Mouse (Mus musculus): ENCODE results near the gene Dek. TPM values are rescaled to one million over a fixed set of nuclear protein-coding genes. Genes with fewer than 3 reads are reported as not detected.

Dek gene
- polyA plus RNA-seq (2015; fragmentation: Nextera tagmentation; extraction: Ambion mirVana) = 345 and 372 TPM in 2 replicates

GRCm38 (mm10) chr13:47105711-47106579 is at the start of gene Dek:
Dek (minus strand) TSS chr13:47106201.
- H3K27ac ChIP-seq = peak within 1 kb of the TSS; percentile 100
- no peaks in the 10 kb centered on the region for H3K9me3 ChIP-seq
- peak within 1 kb of the TSS; percentile 68 for H3K4me2 ChIP-seq (replicated peaks)
- H3K36me3 ChIP-seq = peaks cover 5% of the 10 kb centered on the region
- peak within 1 kb of the TSS; percentile 98 for H3K9ac ChIP-seq
- H3K4me1 ChIP-seq = peaks cover 23% of the 10 kb centered on the region
- no peaks in the 10 kb centered on the region for H3K27me3 ChIP-seq
- H3K4me3 ChIP-seq = peak within 1 kb of the TSS; percentile 93
- under 1% methylated on average over 120 of the region's 129 CpGs for WGBS
- peak; percentile 93 for ATAC-seq (ENCODE audit: low FRiP score, low read depth)

- 74% methylated on average over 4 of the region's 4 CpGs for WGBS
Observed at GRCm38 (mm10) chr13:47154866-47155265, 48.9 kb upstream of the Dek start.

GRCm38 (mm10) chr13:47153206-47153605 is 47.2 kb upstream of the Dek start:
- Histone ChIP-seq H3K27me3 (no peaks in the 10 kb centered on the region), H3K4me2 (replicated peaks) (no peak overlapping the region), H3K27ac (no peak overlapping the region), H3K4me1 (peaks cover 22% of the 10 kb centered on the region; the same call in 1 of the 2 replicates), H3K9ac (no peak overlapping the region), H3K4me3 (no peak overlapping the region), H3K36me3 (no peaks in the 10 kb centered on the region), H3K9me3 (no peaks in the 10 kb centered on the region)
- WGBS = 31% methylated on average over 5 of the region's 5 CpGs
- no peak for ATAC-seq (ENCODE audit: low FRiP score, low read depth)

More at GRCm38 (mm10) chr13:47154866-47155265, 48.9 kb upstream of the Dek start:
- H3K9me3 ChIP-seq = no peaks in the 10 kb centered on the region
- ATAC-seq (ENCODE audit: low FRiP score, low read depth) = no peak
- H3K4me2 ChIP-seq (replicated peaks) = no peak overlapping the region
- H3K9ac ChIP-seq = no peak overlapping the region
- H3K27ac ChIP-seq = 0 out of 2 replicates have a peak overlapping the region, but pooled peaks have one; percentile 34
- no peak overlapping the region for H3K4me3 ChIP-seq
- no peaks in the 10 kb centered on the region for H3K27me3 ChIP-seq
- H3K4me1 ChIP-seq = peaks cover 18% of the 10 kb centered on the region; the same call in 1 of the 2 replicates
- no peaks in the 10 kb centered on the region for H3K36me3 ChIP-seq

GRCm38 (mm10) chr13:47152390-47152789 is 46.4 kb upstream of the Dek start:
- no peaks in the 10 kb centered on the region for H3K27me3 ChIP-seq
- H3K4me2 ChIP-seq (replicated peaks) = no peak overlapping the region
- H3K4me3 ChIP-seq = no peak overlapping the region
- no peaks in the 10 kb centered on the region for H3K9me3 ChIP-seq
- no peak overlapping the region for H3K9ac ChIP-seq
- WGBS = 33% methylated on average over 7 of the region's 7 CpGs
- H3K36me3 ChIP-seq = no peaks in the 10 kb centered on the region
- ATAC-seq (ENCODE audit: low FRiP score, low read depth) = no peak
- peaks cover 24% of the 10 kb centered on the region; the same call in 1 of the 2 replicates for H3K4me1 ChIP-seq
- no peak overlapping the region for H3K27ac ChIP-seq

DNA sequence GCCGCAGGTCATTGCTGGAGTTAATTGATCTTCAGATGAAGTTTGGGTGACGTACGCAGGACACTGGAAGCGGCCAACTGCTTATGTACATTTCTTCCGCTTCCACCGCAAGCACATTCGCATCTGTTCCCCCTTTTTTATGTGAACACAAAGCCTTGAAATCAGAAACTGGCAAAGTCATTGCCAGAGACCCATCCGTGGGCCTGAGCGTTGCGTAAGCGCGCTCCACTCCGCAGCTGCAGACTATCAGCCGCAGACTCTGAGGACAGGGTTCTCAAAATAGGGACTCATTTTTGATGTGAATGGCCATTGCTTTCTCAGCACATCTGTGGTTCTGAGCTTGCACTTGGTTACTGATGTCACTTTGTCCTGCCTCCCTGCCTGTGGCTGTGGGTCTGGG is 45.1 kb upstream of the Dek start:
- Histone ChIP-seq H3K27me3 (no peaks in the 10 kb centered on the region), H3K4me1 (peaks cover 28% of the 10 kb centered on the region; the same call in 1 of the 2 replicates), H3K36me3 (no peaks in the 10 kb centered on the region), H3K27ac (no peak overlapping the region), H3K9me3 (no peaks in the 10 kb centered on the region), H3K9ac (no peak overlapping the region), H3K4me3 (no peak overlapping the region), H3K4me2 (replicated peaks) (no peak overlapping the region)
- 86% methylated on average over 14 of the region's 14 CpGs for WGBS
- no peak for ATAC-seq (ENCODE audit: low FRiP score, low read depth)

- no peaks in the 10 kb centered on the region for H3K9me3 ChIP-seq
- peaks cover 35% of the 10 kb centered on the region; the same call in 1 of the 2 replicates for H3K4me1 ChIP-seq
- no peaks in the 10 kb centered on the region for H3K36me3 ChIP-seq
- no peak for ATAC-seq (ENCODE audit: low FRiP score, low read depth)
- H3K27me3 ChIP-seq = no peaks in the 10 kb centered on the region
- H3K27ac ChIP-seq = no peak overlapping the region
- no peak overlapping the region for H3K9ac ChIP-seq
- WGBS = 88% methylated on average over 10 of the region's 10 CpGs
- no peak overlapping the region for H3K4me3 ChIP-seq
- no peak overlapping the region for H3K4me2 ChIP-seq (replicated peaks)
Observed at GRCm38 (mm10) chr13:47149993-47150392, 44.0 kb upstream of the Dek start.

- H3K4me2 ChIP-seq (replicated peaks) = no peak overlapping the region
- no peak for ATAC-seq (ENCODE audit: low FRiP score, low read depth)
Observed at GRCm38 (mm10) chr13:47148573-47148972, 42.6 kb upstream of the Dek start.

GRCm38 (mm10) chr13:47146388-47146787 is 40.4 kb upstream of the Dek start:
- H3K4me2 ChIP-seq (replicated peaks) = no peak overlapping the region
- H3K9me3 ChIP-seq = no peaks in the 10 kb centered on the region
- ATAC-seq (ENCODE audit: low FRiP score, low read depth) = no peak
- no peak overlapping the region for H3K4me3 ChIP-seq
- H3K4me1 ChIP-seq = peaks cover 17% of the 10 kb centered on the region; the same call in 1 of the 2 replicates
- no peak overlapping the region; the same call in 1 of the 2 replicates for H3K27ac ChIP-seq
- H3K36me3 ChIP-seq = no peaks in the 10 kb centered on the region
- H3K27me3 ChIP-seq = no peaks in the 10 kb centered on the region
- no peak overlapping the region for H3K9ac ChIP-seq
- WGBS = 53% methylated on average over 7 of the region's 7 CpGs

More at GRCm38 (mm10) chr13:47148573-47148972, 42.6 kb upstream of the Dek start:
- Histone ChIP-seq H3K9ac (no peak overlapping the region), H3K9me3 (no peaks in the 10 kb centered on the region), H3K4me1 (peaks cover 26% of the 10 kb centered on the region; the same call in 1 of the 2 replicates), H3K27ac (no peak overlapping the region), H3K27me3 (no peaks in the 10 kb centered on the region), H3K4me3 (no peak overlapping the region), H3K36me3 (no peaks in the 10 kb centered on the region)
- 62% methylated on average over 11 of the region's 11 CpGs for WGBS

GRCm38 (mm10) chr13:47145939-47146338 is 39.9 kb upstream of the Dek start:
- no peak overlapping the region for H3K9ac ChIP-seq
- H3K9me3 ChIP-seq = no peaks in the 10 kb centered on the region
- H3K27ac ChIP-seq = no peak overlapping the region; the same call in 1 of the 2 replicates
- peak; percentile 63; the same call in 1 of the 2 replicates for ATAC-seq (ENCODE audit: low FRiP score, low read depth)
- no peak overlapping the region for H3K4me2 ChIP-seq (replicated peaks)
- H3K27me3 ChIP-seq = no peaks in the 10 kb centered on the region
- WGBS = 32% methylated on average over 9 of the region's 9 CpGs
- H3K4me1 ChIP-seq = peaks cover 17% of the 10 kb centered on the region; the same call in 1 of the 2 replicates
- H3K36me3 ChIP-seq = no peaks in the 10 kb centered on the region
- H3K4me3 ChIP-seq = no peak overlapping the region

DNA sequence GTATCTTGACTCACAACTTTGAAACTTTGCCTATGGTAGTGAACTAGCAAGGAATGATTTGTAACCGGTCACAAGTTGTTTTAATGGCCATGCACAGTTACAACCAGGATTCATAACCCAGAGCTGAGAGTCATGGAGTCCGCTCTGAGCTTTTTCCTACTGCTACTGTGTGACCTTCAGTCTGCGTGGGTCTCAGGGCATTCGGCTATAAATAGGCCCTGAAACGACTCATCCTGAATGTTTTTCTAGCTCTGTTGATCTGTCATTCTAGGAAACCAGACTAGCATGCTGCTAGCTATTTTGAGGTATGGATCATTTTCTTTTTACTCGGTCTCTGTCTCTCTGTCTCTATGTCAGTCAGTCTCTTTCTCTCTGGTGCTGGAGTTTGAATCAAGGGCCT is 36.8 kb upstream of the Dek start:
- Histone ChIP-seq H3K4me3 (no peak overlapping the region), H3K36me3 (no peaks in the 10 kb centered on the region), H3K4me1 (peaks cover 11% of the 10 kb centered on the region; the same call in 1 of the 2 replicates), H3K27me3 (no peaks in the 10 kb centered on the region), H3K9me3 (0 out of 2 replicates have a peak, but pooled peaks cover 7% of the 10 kb centered on the region), H3K4me2 (replicated peaks) (no peak overlapping the region), H3K9ac (no peak overlapping the region), H3K27ac (no peak overlapping the region)
- no peak for ATAC-seq (ENCODE audit: low FRiP score, low read depth)
- 79% methylated on average over 6 of the region's 6 CpGs for WGBS

DNA sequence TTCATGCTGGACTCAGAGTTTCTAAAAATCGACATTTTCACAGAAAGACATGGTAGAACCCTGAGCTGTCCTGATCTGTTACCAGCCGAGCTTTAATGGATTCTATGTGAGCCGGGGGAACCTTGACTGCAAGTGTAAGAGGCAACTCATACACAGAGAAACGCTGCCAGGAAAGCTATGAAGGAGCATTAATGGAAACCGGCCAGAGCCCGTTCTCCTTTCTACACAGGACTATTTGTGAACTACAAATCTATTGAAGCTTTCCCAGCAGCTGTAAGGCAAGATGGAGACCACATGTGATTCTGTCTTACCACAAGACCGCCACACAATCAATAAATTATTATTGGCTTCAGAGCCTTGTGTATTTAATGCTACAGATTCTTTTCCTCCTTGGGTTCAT is 29.7 kb upstream of the Dek start:
- no peak overlapping the region for H3K4me3 ChIP-seq
- no peak overlapping the region for H3K4me2 ChIP-seq (replicated peaks)
- H3K27ac ChIP-seq = peak overlapping the region; percentile 64; the same call in 1 of the 2 replicates

DNA sequence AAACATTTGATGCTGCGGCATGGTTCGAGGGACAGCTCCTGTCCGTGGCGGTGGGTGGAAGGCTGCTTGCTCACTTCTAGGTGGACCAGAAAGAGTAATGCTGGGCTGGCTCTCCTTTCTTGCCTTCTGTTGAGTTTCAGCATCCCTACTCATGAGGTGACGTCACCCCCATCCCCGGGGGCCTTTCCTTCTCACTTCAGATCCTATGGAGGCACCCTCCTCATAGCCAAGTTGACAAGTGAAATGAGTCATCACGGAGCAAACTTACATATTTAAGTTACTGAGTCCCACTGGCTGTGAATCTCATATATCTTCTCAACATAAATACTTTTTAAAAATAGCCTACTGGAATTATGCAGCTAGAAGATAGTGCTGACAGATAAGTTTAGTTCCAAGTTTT is 28.8 kb upstream of the Dek start:
- Histone ChIP-seq H3K4me2 (replicated peaks) (no peak overlapping the region), H3K4me1 (peaks cover 4% of the 10 kb centered on the region; the same call in 1 of the 2 replicates), H3K27ac (no peak overlapping the region), H3K9ac (no peak overlapping the region), H3K4me3 (no peak overlapping the region), H3K36me3 (no peaks in the 10 kb centered on the region), H3K9me3 (0 out of 2 replicates have a peak, but pooled peaks cover 7% of the 10 kb centered on the region), H3K27me3 (no peaks in the 10 kb centered on the region)
- WGBS = 95% methylated on average over 7 of the region's 7 CpGs
- no peak for ATAC-seq (ENCODE audit: low FRiP score, low read depth)

More for the DNA sequence above, 29.7 kb upstream of the Dek start:
- no peaks in the 10 kb centered on the region for H3K36me3 ChIP-seq
- peaks cover 4% of the 10 kb centered on the region; the same call in 1 of the 2 replicates for H3K4me1 ChIP-seq
- no peaks in the 10 kb centered on the region for H3K27me3 ChIP-seq
- 0 out of 2 replicates have a peak, but pooled peaks cover 7% of the 10 kb centered on the region for H3K9me3 ChIP-seq
- no peak; the same call in 1 of the 2 replicates for ATAC-seq (ENCODE audit: low FRiP score, low read depth)
- no peak overlapping the region for H3K9ac ChIP-seq
- WGBS = 52% methylated on average over 7 of the region's 7 CpGs
